Comparison of ENCODE assay signal across 22 mouse cellular contexts in the genomic region with DNA sequence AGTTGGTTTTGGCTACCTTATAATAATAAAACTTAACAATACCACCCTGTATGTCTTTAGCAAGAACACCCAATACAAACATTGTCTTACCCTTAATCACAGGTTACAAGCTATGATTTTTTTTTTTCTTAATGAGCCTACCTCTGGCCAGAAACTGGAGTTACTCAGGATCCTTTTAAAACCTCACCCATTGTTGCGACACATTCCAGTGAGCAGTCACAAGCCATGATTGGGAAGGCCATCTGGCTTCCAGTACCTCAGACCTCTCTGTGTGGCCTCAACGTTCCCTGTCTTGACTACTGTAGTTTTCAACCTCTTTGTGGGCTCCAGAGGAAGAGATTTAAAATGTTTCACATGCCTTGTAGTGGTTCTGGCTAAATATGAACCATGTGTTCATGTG.
DNase-seq lines count a peak whose midpoint lies in the region; ATAC-seq and TF ChIP-seq lines count a peak whose summit lies in the region.
"Had no signal": no experiment of that assay in that cellular context is flagged by ENCODE, and none has a peak within 500 bp of the region (broad histone marks: within the 10 kb centered on the region; RNA-seq: fewer than 3 reads in every experiment).

No protein-coding gene starts in this region.

- ATAC-seq in intestine, postnatal 0 days, result no peak
- no peak for ATAC-seq in frontal cortex, adult (ENCODE audit: low TSS enrichment)
- ATAC-seq: forebrain, embryonic 14.5 days; intestine, embryonic 15.5 days; liver, embryonic 12.5 days had no signal

- no peaks in the 10 kb centered on the region for H3K4me1 ChIP-seq in lung, adult 2 months (ENCODE audit: control insufficient read depth, insufficient read depth, low read length)
- no peaks in the 10 kb centered on the region for H3K4me1 ChIP-seq in intestine, postnatal 0 days (replicated peaks; ENCODE audit: control insufficient read depth, insufficient read depth, low read length)
- H3K4me1 ChIP-seq: hindbrain, embryonic 13.5 days; intestine, embryonic 15.5 days; liver, embryonic 12.5 days; midbrain, embryonic 12.5 days; neural tube, embryonic 15.5 days had no signal

- peak; percentile 44 for DNase-seq in adrenal gland, postnatal 14 days
- DNase-seq in adrenal gland, postnatal 4 days (ENCODE audit: low spot score in 2 of 2), result no peak
- peak; percentile 25 for DNase-seq in lung, postnatal 25 days (ENCODE audit: low spot score)
- no peak for DNase-seq in lung, adult 2 months
- DNase-seq in fibroblast of lung, adult 2 months (ENCODE audit: low read depth), result peak; percentile 58
- DNase-seq: adrenal gland, postnatal 10 days; B cell, adult 2 months; cerebellum, adult 2 months; heart, postnatal 10 days; left cerebral cortex, postnatal 4 days; right cerebral cortex, postnatal 4 days; thymus, postnatal 25 days had no signal

- no peaks in the 10 kb centered on the region for H3K27me3 ChIP-seq in intestine, postnatal 0 days (replicated peaks; ENCODE audit: control insufficient read depth, insufficient read depth, low read length)
- H3K27me3 ChIP-seq: hindbrain, embryonic 13.5 days; intestine, embryonic 15.5 days; liver, embryonic 12.5 days; midbrain, embryonic 12.5 days; neural tube, embryonic 15.5 days had no signal

- no peak overlapping the region for H3K9ac ChIP-seq in intestine, postnatal 0 days (ENCODE audit: low read depth, low read length)
- H3K9ac ChIP-seq: hindbrain, embryonic 13.5 days; intestine, embryonic 15.5 days; liver, embryonic 12.5 days; midbrain, embryonic 12.5 days; neural tube, embryonic 15.5 days had no signal

- no peak for TF ChIP-seq POLR2A in lung, adult 2 months (IDR thresholded peaks at IDR 0.05; ENCODE audit: borderline replicate concordance, extremely low read depth, low read depth, low read length)

- H3K4me3 ChIP-seq in lung, adult 2 months (replicated peaks; ENCODE audit: extremely low read depth, low read depth, low read length), result no peak overlapping the region
- H3K4me3 ChIP-seq in intestine, postnatal 0 days (ENCODE audit: low read depth, low read length), result no peak overlapping the region
- H3K4me3 ChIP-seq: hindbrain, embryonic 13.5 days; intestine, embryonic 15.5 days; layer of hippocampus, adult 2 months; liver, embryonic 12.5 days; midbrain, embryonic 12.5 days; neural tube, embryonic 15.5 days had no signal

- H3K36me3 ChIP-seq in intestine, postnatal 0 days (ENCODE audit: control insufficient read depth, insufficient read depth), result peaks cover 66% of the 10 kb centered on the region

- no peak for TF ChIP-seq CTCF in lung, adult 2 months (IDR thresholded peaks at IDR 0.05; ENCODE audit: insufficient read depth, low read length)
- no peak for TF ChIP-seq CTCF in intestine, postnatal 0 days (IDR thresholded peaks at IDR 0.05; ENCODE audit: low read depth)

- H3K4me2 ChIP-seq in intestine, postnatal 0 days (replicated peaks; ENCODE audit: low read depth), result no peak overlapping the region
- H3K4me2 ChIP-seq: hindbrain, embryonic 13.5 days; intestine, embryonic 15.5 days; liver, embryonic 12.5 days; midbrain, embryonic 12.5 days; neural tube, embryonic 15.5 days had no signal

- no peak overlapping the region for H3K27ac ChIP-seq in intestine, postnatal 0 days (ENCODE audit: low read depth, low read length)
- H3K27ac ChIP-seq: hindbrain, embryonic 13.5 days; intestine, embryonic 15.5 days; kidney, postnatal 0 days; liver, embryonic 12.5 days; midbrain, embryonic 12.5 days; neural tube, embryonic 15.5 days had no signal

- H3K9me3 ChIP-seq in intestine, postnatal 0 days (ENCODE audit: control insufficient read depth), result no peaks in the 10 kb centered on the region
- H3K9me3 ChIP-seq: hindbrain, embryonic 13.5 days; intestine, embryonic 15.5 days; liver, embryonic 12.5 days; midbrain, embryonic 12.5 days; neural tube, embryonic 15.5 days had no signal

- 70% methylated on average over 2 of the region's 2 CpGs for WGBS in lung, adult 2 months
- 63% methylated on average over 2 of the region's 2 CpGs for WGBS in intestine, postnatal 0 days

Comparison
In these comparisons a context has a peak if more than half of its experiments do, and no peak if none do; other contexts are left out.
1. DNase-seq: peak in adrenal gland, postnatal 14 days (single experiment), lung, postnatal 25 days (single experiment) and fibroblast of lung, adult 2 months (single experiment); none in adrenal gland, postnatal 4 days (0 of 2) and lung, adult 2 months (single experiment).